Mouse (Mus musculus) heart, embryonic 11.5 days (tissue): ENCODE data around the gene Zbtb8a. TPM values are rescaled to one million over a fixed set of nuclear protein-coding genes. Genes with fewer than 3 reads are reported as not detected.

Experiments
- ATAC-seq: fragments of 200-750 bp; cut with Nextera tagmentation; replicated peaks from 2 replicates; pipeline ENCODE4 v1.8.0; 2017; ENCODE audit warnings: moderate library complexity; ENCODE audit not compliant: insufficient number of reproducible peaks, low FRiP score, low TSS enrichment
- H3K27ac ChIP-seq: fragments of 300-500 bp; sonication (generic); 2 replicates; pipeline ENCODE4 v1.5.1; 2014; ENCODE audit warnings: mild to moderate bottlenecking, low read depth, low read length
- H3K27me3 ChIP-seq: fragments of 300-500 bp; sonication (generic); 2 replicates; pipeline ENCODE4 v1.6.1; 2014; ENCODE audit warnings: mild to moderate bottlenecking, low read length, mixed read lengths; ENCODE audit not compliant: control insufficient read depth, insufficient read depth
- H3K36me3 ChIP-seq: fragments of 300-500 bp; sonication (generic); 2 replicates; pipeline ENCODE4 v1.6.1; 2014; ENCODE audit warnings: mild to moderate bottlenecking, low read length, moderate library complexity, mixed read lengths; ENCODE audit not compliant: control insufficient read depth, insufficient read depth
- H3K4me1 ChIP-seq: fragments of 300-500 bp; sonication (generic); 2 replicates; pipeline ENCODE4 v1.6.1; 2014; ENCODE audit warnings: low read length; ENCODE audit not compliant: control insufficient read depth, insufficient read depth
- H3K4me2 ChIP-seq: fragments of 300-500 bp; sonication (generic); 2 replicates; pipeline ENCODE4 v1.6.1; 2014; ENCODE audit warnings: mild to moderate bottlenecking, moderate library complexity
- H3K4me3 ChIP-seq: fragments of 300-500 bp; sonication (generic); 2 replicates; pipeline ENCODE4 v1.5.1; 2014; ENCODE audit warnings: low read depth, low read length
- H3K9ac ChIP-seq: fragments of 300-500 bp; sonication (generic); 2 replicates; pipeline ENCODE4 v1.6.1; 2014; ENCODE audit warnings: mild to moderate bottlenecking, low read depth, low read length, moderate library complexity
- H3K9me3 ChIP-seq: fragments of 300-500 bp; sonication (generic); replicated peaks from 2 replicates; pipeline ENCODE4 v1.6.1; 2016; ENCODE audit warnings: low read length; ENCODE audit not compliant: control insufficient read depth
- WGBS: fragments of 180-500 bp; shearing (Covaris S2); extraction: QIAGEN DNeasy Blood & Tissue Kit; methylation state at CpG from one replicate; pipeline ENCODE4 v1.1.7; 2014; ENCODE audit not compliant: insufficient replicate concordance; 5-methylcytosine and 5-hydroxymethylcytosine counted together
- polyA plus RNA-seq: library from polyadenylated mRNA; unstranded; fragments of >200 nt; fragmentation: Nextera tagmentation; extraction: Ambion mirVana; gene quantifications from 2 replicates; pipeline ENCODE4 v1.2.1, GENCODE M21; 2014

Gene Zbtb8a
- polyA plus RNA-seq, 1 experiment from 2014 or later: 7.9 TPM

DNA sequence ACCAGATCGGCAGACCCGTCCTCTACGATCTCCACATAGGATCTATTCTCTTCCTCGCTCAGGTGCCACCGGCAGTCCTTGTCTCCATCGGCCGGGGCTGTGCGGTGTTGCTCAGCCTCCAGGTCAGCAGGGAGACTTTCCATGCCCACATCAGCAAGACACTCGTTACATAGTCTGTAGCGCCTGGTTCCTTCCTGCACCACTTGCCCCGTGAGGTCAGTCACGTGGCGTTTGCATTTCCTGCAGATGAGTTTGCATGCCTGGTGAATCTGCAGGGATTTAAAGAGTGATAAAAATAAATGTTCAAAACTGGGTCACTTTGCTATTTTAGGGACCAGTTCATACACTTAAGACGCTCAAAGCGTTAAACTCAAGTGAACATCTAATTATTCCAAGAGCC is 23.7 kb downstream of the Zbtb8a start:
- H3K4me1 ChIP-seq: no peaks in the 10 kb centered on the region
- H3K9me3 ChIP-seq: no peaks in the 10 kb centered on the region
- no peak overlapping the region for H3K9ac ChIP-seq
- no peak for ATAC-seq
- no peaks in the 10 kb centered on the region for H3K27me3 ChIP-seq
- no peak overlapping the region for H3K4me2 ChIP-seq
- H3K4me3 ChIP-seq: no peak overlapping the region
- 0 out of 2 replicates have a peak, but pooled peaks cover 5% of the 10 kb centered on the region for H3K36me3 ChIP-seq
- 82% methylated on average over 15 of the region's 15 CpGs for WGBS
- no peak overlapping the region for H3K27ac ChIP-seq

DNA sequence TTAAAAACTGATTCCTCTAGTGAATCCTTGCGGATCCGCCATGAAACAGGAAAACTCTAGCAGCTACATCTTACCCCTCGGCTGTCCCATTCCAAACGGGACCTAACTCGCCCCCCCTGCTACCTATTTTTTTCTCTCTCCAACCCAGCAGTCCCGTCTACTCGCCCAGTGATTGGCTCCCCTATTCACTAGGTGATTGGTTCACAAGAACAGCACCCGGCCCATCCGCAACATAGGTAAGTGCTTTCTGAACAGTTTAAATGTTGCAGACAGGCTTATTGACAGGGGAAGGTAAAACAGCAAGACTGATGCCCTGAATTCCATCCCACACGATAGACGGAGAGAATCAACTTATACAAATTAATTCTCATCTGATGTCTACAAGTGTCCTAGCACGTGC is 24.7 kb downstream of the Zbtb8a start:
- H3K9ac ChIP-seq: no peak overlapping the region
- 86% methylated on average over 12 of the region's 12 CpGs for WGBS

DNA sequence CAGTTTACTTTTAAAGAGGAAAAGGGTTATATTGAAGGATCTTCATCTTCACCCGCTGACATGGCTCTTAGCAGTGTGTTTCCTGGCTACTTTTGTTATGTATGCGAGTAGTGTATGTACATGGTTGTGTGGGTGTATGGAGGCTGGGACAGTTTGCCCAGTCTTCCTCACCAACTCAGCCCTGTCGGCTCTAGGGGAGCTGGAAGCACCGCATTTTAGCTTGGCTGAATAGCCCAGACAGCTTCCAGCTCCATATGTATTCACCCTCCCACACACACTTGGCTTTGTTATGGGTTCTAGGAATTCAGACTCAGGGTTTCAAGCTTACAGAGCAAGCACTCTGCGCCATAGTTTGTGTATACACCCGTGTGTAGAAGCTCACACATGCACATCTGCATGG is 26.8 kb downstream of the Zbtb8a start:
- Histone ChIP-seq H3K9me3 (no peaks in the 10 kb centered on the region), H3K4me2 (no peak overlapping the region), H3K36me3 (peaks cover 3% of the 10 kb centered on the region), H3K27me3 (no peaks in the 10 kb centered on the region), H3K4me1 (no peaks in the 10 kb centered on the region), H3K4me3 (no peak overlapping the region), H3K9ac (no peak overlapping the region), H3K27ac (no peak overlapping the region)
- no peak for ATAC-seq
- 68% methylated on average over 6 of the region's 6 CpGs for WGBS

More for the DNA sequence above, 24.7 kb downstream of the Zbtb8a start:
- Histone ChIP-seq H3K4me3 (no peak overlapping the region), H3K4me2 (no peak overlapping the region), H3K27ac (no peak overlapping the region), H3K36me3 (0 out of 2 replicates have a peak, but pooled peaks cover 3% of the 10 kb centered on the region), H3K9me3 (no peaks in the 10 kb centered on the region), H3K27me3 (no peaks in the 10 kb centered on the region), H3K4me1 (no peaks in the 10 kb centered on the region)
- no peak for ATAC-seq

DNA sequence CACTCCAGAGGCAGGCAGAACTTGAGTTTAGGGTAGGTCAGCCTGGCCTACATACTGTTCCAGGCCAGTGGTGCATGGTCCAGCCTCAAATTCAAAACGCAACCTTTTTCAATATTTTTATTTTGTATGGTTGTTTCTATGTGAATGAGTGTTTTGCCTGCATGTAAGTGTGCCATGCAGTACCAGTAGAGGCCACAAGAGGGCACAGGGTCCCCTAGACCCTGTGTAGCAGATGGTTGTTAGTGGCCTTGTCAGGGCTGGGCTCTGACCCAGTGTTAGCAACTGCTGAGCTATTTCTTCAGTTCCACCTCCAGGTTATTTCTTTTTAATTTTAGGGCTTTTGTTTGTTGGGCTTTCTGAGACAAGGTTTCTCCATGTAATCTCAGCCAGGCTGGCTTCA is 27.3 kb downstream of the Zbtb8a start:
- Histone ChIP-seq H3K4me1 (no peaks in the 10 kb centered on the region), H3K4me3 (no peak overlapping the region), H3K27me3 (no peaks in the 10 kb centered on the region), H3K9ac (no peak overlapping the region), H3K36me3 (peaks cover 3% of the 10 kb centered on the region), H3K9me3 (no peaks in the 10 kb centered on the region), H3K27ac (no peak overlapping the region), H3K4me2 (no peak overlapping the region)
- WGBS: 3% methylated on average over 1 of the region's 1 CpGs
- 0 out of 2 replicates have a peak, but pooled peaks have one; percentile 52 for ATAC-seq

DNA sequence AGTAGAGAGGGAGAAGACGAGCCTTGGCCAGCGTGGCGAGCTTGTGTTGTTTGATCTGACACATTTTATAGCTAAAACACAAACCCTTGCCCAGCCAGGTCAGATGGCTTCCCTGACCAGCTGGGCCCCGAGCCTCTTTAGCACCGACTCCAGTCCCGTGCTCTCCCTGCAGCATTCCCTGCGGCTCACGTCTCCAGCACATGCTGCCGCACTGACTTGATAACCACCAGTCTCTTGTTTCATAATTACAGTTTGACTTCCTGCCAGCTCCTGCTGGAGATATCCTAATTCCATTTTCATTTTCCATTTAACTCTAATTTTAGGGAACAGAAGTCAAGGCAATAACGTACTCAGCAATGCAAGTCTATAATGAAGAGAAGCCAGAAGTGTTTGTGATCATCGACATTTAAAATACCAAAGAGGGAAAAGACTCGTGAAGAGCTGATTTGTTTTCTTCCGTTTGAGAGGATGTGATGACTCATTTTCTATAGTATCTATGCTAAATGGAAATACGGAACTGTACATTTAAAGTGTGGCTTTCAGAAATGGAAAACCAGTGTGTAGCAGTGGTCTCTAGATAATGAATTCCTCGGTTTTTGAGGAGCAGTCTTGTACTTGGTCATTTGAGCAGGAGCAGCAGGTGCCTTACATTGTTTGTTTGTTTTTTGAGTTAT is 31.3 kb downstream of the Zbtb8a start:
- Histone ChIP-seq H3K9me3 (no peaks in the 10 kb centered on the region), H3K36me3 (peaks cover 15% of the 10 kb centered on the region), H3K27ac (no peak overlapping the region; the same call in 1 of the 2 replicates), H3K9ac (no peak overlapping the region), H3K4me2 (no peak overlapping the region), H3K4me1 (no peaks in the 10 kb centered on the region), H3K4me3 (no peak overlapping the region), H3K27me3 (no peaks in the 10 kb centered on the region)
- WGBS: 77% methylated on average over 15 of the region's 15 CpGs
- ATAC-seq: no peak

GRCm38 (mm10) chr4:129342705-129343104 is 35.2 kb downstream of the Zbtb8a start:
- no peaks in the 10 kb centered on the region for H3K4me1 ChIP-seq
- ATAC-seq: no peak
- no peaks in the 10 kb centered on the region for H3K27me3 ChIP-seq
- H3K4me2 ChIP-seq: no peak overlapping the region
- WGBS: 87% methylated on average over 2 of the region's 2 CpGs
- H3K4me3 ChIP-seq: no peak overlapping the region
- H3K9me3 ChIP-seq: no peaks in the 10 kb centered on the region
- no peak overlapping the region for H3K9ac ChIP-seq
- no peak overlapping the region for H3K27ac ChIP-seq
- H3K36me3 ChIP-seq: peaks cover 16% of the 10 kb centered on the region

DNA sequence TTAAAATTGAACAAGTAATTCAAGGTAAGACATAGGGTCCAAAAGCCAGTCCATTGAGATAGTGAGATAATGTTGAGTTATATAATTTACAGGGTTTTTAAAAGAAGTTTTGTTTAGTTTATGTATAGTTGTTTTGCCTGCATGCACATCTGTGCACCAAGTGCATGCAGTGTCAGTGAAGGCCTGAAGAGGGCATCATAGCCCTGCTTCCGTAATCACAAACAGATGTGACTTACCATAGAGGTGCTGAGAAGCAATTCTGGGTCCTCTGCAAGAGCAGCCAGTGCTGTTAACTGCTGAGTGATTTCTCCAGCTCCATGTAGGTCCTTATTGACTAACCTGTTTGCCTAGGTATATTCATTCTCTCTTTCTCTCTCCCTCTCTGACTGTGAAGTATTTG is 36.0 kb downstream of the Zbtb8a start:
- Histone ChIP-seq H3K36me3 (peaks cover 14% of the 10 kb centered on the region), H3K27ac (no peak overlapping the region), H3K4me3 (no peak overlapping the region), H3K4me2 (no peak overlapping the region), H3K27me3 (no peaks in the 10 kb centered on the region), H3K4me1 (no peaks in the 10 kb centered on the region), H3K9me3 (no peaks in the 10 kb centered on the region), H3K9ac (no peak overlapping the region)
- no peak for ATAC-seq
- WGBS: 88% methylated on average over 1 of the region's 1 CpGs

DNA sequence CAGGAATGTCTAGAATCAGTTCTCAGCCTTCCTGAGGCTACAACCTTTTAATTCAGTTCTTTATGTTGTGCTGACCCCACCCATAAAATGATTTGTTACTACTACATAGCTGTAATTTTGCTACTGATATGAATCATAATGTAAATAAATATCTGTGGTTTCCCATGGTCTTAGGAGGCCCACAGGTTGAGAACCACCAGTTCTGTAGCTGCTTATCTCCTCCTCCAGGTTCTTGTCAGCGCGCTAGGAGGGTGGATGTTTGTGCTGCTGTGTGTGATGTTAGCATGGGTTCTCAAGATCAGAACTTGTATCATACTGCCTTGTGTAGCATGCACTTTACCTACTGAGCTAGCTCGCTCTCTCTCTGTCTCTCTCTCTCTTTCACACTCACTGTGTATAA is 38.2 kb downstream of the Zbtb8a start:
- Histone ChIP-seq H3K9ac (no peak overlapping the region), H3K4me1 (no peaks in the 10 kb centered on the region), H3K27ac (no peak overlapping the region), H3K4me3 (no peak overlapping the region), H3K9me3 (no peaks in the 10 kb centered on the region), H3K36me3 (peaks cover 14% of the 10 kb centered on the region), H3K4me2 (no peak overlapping the region), H3K27me3 (no peaks in the 10 kb centered on the region)
- no peak for ATAC-seq
- WGBS: 78% methylated on average over 3 of the region's 3 CpGs

GRCm38 (mm10) chr4:129336291-129336690 is 41.6 kb downstream of the Zbtb8a start:
- 50% methylated on average over 14 of the region's 14 CpGs for WGBS
- Histone ChIP-seq H3K9me3 (no peaks in the 10 kb centered on the region), H3K4me2 (peak overlapping the region; percentile 65), H3K4me3 (peak overlapping the region; percentile 77), H3K27me3 (no peaks in the 10 kb centered on the region), H3K9ac (peak overlapping the region; percentile 89), H3K4me1 (peaks cover 10% of the 10 kb centered on the region), H3K36me3 (peaks cover 13% of the 10 kb centered on the region), H3K27ac (peak overlapping the region; percentile 99)
- ATAC-seq: no peak
